Mouse (Mus musculus): ENCODE measurements around the gene Gm11172.
"Not testable (repeated sequence)": the region's sequence is repeated elsewhere in the genome, so short reads cannot be mapped to it uniquely, and the experiment has no call there.

Gm11172 gene

DNA sequence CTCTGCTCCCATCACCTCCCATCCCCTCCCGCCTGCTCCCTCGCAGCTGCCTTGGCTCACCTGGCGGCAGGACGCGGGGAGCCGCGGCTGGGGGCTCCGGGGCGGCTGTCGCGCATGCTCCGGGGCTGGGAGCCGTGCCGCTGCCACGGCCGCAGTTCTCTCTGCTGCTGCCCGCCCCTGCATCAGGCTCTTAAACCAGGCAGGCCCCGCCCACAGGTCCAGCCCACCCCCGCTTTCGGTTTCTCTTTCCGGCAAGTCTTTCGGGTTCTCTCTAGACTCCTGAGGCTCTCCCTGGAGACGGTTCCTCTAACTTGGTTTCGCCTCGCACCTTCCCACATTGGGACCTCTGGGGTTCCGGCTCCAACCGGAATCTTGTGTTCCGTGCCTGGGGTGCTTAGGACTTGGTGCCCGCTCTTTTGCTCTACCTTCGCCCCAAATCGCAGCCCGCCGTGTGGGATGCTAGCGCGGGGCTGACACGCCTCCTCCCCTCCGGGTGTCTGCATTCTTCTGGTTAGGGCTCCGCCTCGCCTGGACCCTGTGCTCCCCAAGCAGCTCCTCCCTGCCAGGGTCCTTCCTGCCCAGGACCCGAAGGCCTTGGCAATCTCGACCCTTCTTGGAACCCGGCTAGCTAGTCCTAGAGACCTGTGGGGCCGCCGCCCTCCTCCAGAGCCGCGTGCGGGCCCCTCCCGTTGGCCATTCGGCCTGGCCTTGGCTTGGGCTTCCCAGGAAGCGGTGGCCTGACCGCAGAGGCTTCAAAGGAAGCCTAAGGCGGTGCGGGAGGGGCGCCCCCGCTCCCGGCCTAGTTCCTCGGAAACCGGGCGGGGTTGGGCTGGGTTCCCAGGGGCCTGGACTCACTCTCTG, 27.1 kb upstream of the Gm11172 start, which contains the start of gene Socs1:
Gene Socs1, minus strand, starts transcription at position 166 of the 861 bp plus-strand sequence.
- peak; percentile 99 for DNase-seq (ENCODE audit: low read depth, low spot score)

DNA sequence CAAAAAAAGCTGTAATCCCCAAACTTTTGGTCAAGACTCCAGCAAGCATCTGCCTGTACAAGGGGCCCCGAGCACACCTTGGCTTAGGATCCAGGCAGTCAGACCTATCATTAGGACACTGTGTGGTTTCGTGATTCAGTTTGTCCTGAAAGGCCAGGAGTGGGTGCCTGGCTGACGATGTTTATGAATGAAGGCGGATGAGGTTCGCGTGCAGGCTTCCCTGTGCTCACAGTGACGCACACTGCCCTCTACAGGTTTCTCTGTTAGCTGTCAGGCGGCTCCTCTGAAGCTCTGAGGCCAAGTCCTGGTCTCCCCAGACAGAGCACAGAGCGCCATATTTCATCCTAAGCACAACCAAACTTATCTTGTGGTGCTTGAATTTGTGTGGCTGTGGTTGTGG, 26.4 kb upstream of the Gm11172 start:
- peak; percentile 92 for DNase-seq (ENCODE audit: low read depth, low spot score)

DNA sequence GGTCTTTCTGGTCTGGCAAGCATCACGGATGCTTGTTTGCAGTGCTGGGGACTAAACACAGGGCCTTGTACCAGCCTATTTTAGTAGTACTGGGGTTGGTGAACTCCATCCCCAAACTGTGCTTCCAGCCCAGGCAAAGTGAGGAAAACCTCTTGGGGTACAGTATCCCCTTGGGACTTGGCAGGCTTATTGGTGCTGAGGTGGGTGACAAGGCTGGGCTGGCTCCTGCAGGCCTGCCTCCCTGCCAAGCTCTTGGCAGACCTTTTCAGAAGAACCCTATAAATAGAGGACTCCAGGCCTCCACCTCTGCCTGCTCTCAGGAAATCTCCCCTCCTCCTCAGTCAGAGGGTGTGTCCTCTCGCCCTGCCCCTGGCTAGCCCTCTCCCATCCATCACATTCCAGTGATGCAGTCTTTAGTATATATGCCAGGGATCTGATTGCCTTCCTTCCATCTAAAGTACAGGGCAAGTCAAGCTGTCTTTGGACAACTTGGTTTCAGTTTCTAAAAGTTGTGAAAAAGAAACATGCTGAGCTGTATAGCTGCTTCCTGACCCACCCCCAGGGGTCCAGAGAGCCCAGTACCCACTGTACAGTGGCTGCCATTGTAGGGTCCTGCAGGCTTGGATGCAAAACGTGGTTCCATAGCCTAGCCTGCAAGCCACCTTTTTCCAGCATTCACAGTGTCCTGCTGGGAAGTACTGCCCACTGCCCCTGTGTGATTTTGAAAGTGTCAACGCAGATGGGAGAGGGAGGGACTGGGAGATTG, 25.8 kb upstream of the Gm11172 start:
- peak; percentile 45 for DNase-seq (ENCODE audit: low read depth, low spot score)

DNA sequence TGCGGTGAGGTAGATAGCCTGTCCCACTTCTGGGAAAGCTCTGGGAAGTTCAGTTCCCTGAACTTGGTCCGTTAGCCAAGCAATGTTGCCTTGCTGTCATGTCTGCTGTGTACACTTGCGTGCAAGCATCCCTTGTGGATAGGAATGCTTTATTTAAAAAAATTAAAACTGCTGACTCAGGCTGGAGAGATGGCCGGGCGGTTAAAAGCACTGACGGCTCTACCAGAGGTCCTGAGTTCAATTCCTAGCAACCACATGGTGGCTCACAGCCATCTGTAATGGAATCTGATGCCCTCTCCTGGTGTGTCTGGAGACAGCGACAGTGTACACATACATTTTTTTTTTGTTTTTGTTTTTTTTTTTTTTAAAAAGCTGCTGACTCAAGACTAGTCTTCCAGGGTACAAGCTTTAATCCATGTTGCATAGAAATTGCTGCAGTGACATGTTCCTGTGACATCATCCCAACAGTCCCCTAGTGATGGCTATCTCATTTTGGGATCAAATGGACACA, 25.1 kb upstream of the Gm11172 start:
- DNase-seq (ENCODE audit: low read depth, low spot score): no peak

DNA sequence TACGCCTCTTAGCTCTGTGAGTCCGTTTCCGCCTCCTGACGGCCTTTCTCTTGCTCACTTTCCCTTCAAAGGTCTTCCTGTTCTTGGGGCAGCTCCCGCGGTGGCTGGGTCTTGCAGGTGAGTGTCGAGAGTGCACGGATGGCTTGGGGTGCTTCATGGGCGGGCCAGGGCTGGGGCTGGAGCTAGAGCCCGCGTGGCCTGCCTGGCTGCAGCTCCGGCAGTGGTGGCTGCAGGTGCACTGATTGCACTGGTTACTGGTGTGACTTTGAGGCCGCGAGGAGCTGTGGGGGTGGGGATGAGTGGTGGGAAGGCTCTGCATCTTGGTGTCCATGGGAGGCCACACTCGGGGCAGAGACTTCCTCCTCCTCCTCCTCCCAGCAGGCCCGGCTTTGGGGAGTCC, 24.4 kb upstream of the Gm11172 start, which contains the start of gene Tnp2:
Gene Tnp2, minus strand, starts transcription at position 390 of the 400 bp plus-strand sequence.
- peak; percentile 63 for DNase-seq (ENCODE audit: low read depth, low spot score)

DNA sequence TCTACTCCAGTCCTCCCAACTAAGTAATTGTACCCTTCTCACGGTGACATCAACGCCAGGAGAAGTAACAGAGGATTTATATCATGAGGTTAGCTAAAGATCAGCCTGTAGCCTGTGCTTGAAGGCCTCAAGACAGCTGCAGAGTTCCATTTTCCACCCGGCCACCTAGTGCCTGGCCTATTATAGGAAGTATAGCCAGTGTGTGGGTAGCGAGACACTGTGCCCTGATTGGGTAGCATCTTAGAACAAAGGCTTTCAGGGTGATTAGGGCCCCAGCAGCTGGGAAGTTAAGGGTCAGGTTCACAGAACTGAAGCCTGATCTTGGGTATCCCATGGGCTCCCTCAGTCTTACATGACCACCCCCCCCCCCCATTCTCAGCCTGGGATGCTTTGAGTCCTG, 23.8 kb upstream of the Gm11172 start:
- peak; percentile 55 for DNase-seq (ENCODE audit: low read depth, low spot score)

DNA sequence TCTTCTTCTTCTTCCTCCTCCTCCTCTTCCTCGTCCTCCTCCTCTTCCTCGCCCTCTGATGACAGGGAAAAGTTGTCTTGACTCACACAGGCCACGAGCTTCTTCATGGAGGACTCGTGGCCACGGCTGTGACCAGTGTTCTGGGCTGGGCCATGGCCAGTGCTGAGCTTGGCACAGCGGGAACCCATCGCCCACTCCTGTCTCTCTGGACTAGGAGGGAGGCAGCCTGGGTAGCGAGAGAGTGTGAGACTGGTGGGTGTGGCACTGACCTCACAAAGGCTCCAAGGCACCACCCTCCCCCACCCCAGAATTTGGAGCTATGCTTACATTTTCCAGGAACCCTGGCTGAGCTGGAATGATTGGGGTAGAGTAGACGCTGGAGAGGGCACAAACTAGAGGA, 22.0 kb upstream of the Gm11172 start, which contains the start of gene Prm3:
Gene Prm3, minus strand, starts transcription at position 213 of the 400 bp plus-strand sequence.
- DNase-seq (ENCODE audit: low read depth, low spot score): no peak

DNA sequence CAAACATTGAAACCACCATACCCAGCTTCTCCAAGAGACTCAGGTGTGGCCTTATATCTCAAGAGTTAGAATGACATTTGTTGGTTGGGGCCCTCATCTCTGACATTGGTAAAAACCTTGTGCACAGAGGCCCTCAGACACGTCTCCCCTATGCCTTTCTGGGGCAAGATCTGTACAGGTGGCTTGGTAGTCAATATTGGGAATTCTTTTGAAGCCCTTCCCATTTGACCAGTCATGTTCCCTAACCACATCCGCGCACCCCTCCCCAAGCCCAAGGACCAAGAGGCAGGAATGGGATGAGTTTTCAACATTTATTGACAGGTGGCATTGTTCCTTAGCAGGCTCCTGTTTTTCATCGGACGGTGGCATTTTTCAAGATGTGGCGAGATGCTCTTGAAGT, 16.7 kb upstream of the Gm11172 start, which contains the start of gene Prm2:
Gene Prm2, minus strand, starts transcription at position 101 of the 400 bp plus-strand sequence.
- no peak for DNase-seq (ENCODE audit: low read depth, low spot score)

DNA sequence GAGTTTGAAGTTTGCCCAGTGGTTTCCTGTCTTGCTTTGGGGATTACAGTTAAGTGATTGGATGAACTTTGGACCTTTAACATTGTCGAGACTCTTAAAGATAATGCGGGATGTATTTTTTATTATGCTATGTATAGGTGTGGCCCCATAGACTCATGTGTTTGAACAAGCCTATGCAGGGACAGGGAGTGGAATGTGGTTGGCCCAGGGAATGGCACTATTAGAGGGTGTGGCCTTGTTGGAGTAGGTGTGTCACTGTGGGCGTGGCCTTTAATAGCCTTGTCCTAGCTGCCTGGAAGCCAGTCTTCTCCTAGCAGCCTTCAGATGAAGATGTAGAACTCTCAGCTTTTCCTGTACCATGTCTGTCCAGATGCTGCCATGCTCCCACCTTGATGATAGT, 10.3 kb upstream of the Gm11172 start:
- not testable (repeated sequence) for DNase-seq (ENCODE audit: low read depth, low spot score)

DNA sequence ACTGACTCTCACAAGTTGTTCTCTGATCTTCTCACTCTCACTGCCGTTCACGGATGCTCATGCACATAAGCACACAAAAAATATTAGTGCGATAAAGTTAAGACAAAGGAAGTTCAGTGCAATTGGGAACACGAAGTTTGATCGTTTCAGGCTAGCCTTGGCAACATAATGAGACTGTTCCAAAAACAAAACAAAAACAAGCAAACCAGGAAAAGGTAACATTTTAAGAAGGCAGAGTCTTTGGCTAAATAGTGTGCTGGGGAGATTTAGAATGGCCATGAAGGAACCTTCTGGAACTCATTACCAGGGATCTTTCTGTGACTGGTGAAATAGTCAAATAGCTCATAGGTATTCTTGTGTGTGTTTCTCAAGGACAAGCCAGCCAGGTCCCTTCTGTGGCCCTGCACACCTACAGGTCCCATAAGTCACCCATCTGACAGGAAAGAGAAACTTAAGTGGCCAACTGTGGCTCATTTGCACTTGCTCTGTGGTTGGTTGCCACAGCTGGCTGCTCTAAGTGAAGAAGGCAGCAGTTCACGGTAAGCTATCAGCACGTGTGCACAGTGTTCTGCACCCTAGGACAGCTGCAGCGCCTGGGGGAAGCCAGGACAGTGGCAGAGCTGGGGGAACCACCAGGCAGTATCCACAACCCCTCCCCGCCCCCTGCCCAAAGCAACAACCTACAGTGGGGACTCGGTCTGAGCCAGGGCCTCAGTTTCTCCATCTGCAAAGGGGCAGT, 6.8 kb upstream of the Gm11172 start, which contains the start of gene Prm1:
Gene Prm1, minus strand, starts transcription at position 51 of the 739 bp plus-strand sequence.
- peak; percentile 15 for DNase-seq (ENCODE audit: low read depth, low spot score)

DNA sequence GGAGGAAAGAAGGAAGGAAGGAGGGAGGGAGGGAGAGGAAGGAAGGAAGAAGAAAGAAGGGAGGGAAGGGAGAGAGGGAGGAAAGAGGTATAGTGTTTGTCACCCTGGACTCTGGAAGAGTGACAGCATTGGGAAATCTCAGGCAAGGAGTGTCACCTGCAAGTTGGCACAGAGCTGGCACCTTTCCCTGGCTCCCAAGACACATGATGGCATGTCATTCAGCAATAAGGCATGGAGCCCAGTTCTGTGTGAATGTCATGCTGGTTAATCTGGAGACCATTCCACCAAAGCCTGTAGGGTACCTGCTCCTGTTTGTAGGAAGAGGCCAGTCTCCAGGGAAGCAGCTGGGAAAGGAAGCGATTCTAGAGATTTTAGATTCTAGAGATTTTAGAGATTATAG, 2.3 kb upstream of the Gm11172 start:
- DNase-seq (ENCODE audit: low read depth, low spot score): no peak

DNA sequence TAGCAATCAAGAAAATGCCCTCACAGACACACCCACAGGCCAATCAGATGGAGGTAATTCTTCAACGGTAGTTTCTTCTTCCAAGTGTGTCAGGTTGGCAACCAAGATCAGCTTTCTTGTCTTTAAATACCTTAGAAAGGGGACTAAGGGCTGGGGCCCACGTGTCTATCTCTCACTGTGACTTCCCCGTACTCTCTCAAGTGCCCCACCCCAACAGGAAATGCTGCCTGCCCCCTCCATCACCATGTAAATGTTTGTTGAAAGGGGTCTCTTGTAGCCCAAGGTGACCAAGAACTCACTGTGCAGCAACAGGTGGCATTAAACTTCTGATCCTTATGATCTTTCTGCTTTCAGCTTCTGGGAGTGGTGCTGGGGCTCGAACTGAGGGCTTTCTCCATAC, 1.0 kb downstream of the Gm11172 start:
- DNase-seq (ENCODE audit: low read depth, low spot score): no peak

DNA sequence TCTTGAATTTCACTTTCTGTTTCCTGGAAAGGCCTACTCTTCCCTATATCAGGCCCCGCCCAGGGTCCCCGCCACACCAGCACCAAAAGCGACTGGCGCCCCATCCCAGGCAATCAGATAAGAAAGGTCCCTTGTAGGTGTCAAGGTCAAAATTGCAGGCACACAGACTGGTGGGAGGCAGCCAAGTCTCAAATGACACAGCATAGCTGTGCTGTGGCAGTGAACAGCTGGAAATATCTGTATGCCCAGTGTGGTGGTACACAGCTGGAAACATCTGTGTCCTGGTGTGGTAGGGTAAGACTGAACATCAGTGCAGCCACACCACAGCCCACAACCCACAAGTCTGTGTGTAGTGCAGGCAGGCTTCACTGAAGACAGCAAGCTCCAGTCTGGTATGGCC, 2.1 kb downstream of the Gm11172 start:
- peak; percentile 57 for DNase-seq (ENCODE audit: low read depth, low spot score)

DNA sequence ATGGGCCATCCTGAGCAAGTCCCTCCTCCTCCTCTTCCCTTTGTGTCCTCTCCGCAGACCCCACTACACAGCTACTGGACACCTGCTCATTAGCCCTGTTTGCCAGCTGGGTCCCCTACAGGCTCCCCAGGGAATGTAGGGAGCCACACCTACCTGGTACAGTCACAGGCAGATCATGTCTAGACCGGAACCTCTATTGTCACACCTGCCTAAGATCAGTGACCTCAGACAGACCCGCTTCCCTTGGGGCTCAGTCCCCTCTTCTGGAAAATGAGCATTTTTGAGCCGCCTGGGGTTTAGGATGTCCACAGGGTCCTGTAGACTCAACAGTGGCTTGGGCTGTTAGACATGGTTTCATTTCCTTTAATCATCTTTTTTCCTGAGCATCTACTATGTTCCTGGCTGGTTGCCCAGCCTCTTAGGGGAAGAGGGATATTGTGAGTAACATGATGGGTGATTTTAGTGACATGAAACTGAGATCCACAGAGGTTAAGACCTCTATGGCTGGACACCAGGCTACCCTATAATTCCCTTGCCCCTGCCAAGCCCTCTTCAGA, 5.9 kb downstream of the Gm11172 start:
- no peak for DNase-seq (ENCODE audit: low read depth, low spot score)

DNA sequence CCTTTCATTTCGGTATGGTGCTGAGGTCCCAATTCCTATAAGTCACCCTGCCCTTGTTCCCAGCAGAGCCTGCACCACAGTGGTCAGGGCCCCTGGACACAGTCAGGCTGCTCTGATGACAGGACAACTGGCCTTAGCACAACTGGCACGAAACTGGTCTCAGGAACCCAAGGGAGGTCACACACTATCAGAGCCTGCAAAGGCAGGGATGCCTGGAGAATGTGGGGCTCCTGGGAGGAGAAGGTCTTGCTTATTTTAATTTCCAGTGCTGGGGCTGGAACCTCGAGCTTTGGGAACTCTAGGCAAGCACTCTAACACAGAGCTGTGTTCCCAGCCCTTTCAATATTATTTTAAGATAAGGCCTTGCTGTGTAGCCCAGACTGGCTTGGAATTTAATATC, 7.3 kb downstream of the Gm11172 start:
- no peak for DNase-seq (ENCODE audit: low read depth, low spot score)

DNA sequence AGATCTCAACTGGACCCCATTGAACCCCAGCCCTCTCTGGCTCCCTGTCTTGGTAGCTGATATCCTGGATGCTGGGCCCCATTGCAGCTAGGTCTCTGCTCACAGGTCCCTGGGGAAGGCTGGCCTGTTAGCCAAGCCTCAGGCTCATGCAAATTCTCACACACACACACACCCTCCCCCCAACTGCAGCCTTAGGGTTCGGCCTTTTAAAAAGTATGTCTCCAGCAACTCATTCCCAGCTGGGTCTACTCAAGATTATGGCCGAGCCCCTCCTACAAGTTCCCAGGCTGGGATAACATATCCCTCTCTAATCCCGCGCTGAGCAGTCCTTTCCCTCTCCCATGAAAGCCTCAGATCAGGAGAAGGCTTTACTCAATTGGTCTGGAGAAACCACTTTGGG, 8.7 kb downstream of the Gm11172 start:
- no peak for DNase-seq (ENCODE audit: low read depth, low spot score)

DNA sequence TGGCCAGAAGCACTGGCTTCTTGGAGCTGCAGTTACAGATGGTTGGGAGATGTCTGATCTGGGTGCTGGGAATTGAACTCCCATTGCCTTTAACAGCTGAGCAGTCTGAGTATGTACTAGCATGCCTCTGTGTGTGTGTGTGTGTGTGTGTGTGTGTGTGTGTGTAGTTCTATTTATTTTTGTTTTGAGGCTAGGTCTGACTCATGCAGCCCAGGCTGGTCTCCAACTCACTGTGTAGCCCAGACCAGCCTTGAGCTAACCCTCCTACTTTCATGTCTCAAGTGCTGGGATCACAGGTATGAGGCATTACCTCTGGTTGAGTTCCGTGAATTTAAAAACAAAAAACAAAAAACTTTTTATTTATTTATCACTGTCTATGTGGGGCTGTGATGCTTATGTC, 11.8 kb downstream of the Gm11172 start:
- DNase-seq (ENCODE audit: low read depth, low spot score): no peak

DNA sequence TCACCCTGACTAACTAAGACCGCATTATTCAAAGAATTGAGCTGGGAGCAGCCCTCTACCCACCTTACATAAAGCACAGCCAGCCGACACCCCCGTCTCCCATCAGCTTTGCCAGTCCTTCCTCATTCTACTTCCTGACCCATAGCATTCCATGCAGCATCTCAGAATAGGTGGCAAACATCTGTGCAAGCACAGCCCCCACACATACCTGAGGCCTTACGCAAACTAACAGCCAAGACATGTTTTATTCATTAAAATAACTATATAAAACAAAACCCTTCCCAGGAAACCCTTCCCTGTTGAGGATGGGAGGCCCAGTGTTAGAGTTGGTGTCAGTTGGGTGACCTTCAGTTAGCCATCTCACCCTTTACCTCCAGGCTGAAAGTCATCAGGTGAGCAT, 13.1 kb downstream of the Gm11172 start:
- DNase-seq (ENCODE audit: low read depth, low spot score): no peak

DNA sequence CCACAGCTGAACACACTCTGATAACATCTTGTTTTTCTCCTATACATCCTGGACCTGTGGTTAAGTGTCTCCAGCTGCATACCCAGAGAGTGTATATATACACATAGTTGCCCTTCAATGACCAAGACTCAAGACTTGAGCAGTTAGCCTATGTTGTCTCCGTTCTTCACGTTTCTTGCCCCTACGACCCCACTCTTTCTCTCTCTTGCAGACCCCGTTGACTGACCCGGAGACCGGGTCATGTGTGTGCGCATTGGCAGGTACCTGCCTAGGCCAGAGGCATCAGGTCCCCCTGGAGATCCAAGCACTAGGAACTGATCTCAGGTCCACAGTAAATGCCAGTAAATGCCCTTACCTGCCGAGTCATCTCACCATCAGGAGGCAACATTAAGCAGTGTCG, 14.6 kb downstream of the Gm11172 start:
- DNase-seq (ENCODE audit: low read depth, low spot score): no peak

DNA sequence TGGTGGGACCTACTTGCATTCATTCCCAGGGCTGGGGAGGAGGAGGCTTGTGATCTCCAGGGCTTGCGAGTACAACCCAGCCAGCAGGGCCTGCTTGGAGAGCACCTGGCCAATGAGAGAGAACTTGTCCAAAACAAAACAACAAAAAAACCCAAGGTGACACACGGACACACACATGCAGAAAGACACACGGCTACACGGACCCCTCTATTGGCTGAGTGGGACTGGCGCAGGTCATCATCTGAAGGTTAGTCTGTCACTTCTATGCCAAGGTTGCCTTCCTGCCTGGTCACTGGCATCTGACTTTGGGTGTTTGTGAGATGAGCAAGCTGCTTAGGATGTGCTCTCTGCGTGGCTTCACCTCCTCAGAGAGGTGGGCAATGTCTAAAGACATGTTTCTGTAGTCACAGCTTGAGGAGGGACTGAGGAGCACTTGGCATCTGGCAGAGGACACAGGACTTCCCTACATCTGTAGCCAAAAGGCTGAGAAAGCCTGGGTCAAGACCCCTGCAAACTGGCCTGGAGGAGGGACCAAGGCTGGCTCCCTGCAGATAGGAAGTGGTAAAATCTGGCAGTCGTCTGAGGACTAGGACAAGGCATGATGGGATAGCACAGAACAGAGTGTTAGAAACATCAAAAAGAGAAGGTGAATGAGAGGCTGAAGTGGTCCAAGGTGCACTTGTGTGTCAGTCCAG, 15.2 kb downstream of the Gm11172 start:
- no peak for DNase-seq (ENCODE audit: low read depth, low spot score)

DNA sequence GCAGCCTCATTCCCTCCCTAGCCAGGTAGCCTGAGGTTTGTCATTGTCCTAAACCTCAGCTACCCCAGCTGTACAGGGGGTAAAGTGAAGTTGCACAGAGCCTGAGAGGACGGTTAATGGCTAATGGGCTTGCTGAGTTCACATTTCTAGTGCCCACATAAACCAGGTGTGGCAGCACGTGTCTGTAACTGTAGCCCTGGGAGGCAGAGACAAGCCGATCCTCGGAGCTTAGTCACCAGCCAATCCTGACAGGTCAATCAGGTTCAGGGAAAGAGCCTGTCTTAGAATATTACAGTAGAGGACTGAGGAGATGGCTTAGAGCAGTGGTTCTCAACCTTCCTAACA, 15.7 kb downstream of the Gm11172 start:
- no peak for DNase-seq (ENCODE audit: low read depth, low spot score)
